Mouse (Mus musculus) adrenal gland (tissue): ENCODE measurements around the gene Mdfi.

Experiments
- intact Hi-C: fragments of 180-260 bp; cut with DNase I; formaldehyde crosslinking; loops from one replicate; pipeline ENCODE4 v1.15.1; 2025

Gene Mdfi

GRCm38 (mm10) chr17:47768707-47769276 is 65.7 kb downstream of the Mdfi start:
- intact Hi-C loops: no loop called here

- intact Hi-C loops: no loop called here
Observed at GRCm38 (mm10) chr17:47767456-47768141, 66.9 kb downstream of the Mdfi start.

- intact Hi-C loops: no loop called here
Observed at GRCm38 (mm10) chr17:47767081-47767455, 67.4 kb downstream of the Mdfi start.

- intact Hi-C loops: no loop called here
Observed at GRCm38 (mm10) chr17:47766407-47767043, 68.0 kb downstream of the Mdfi start.

GRCm38 (mm10) chr17:47765986-47766385 is 68.5 kb downstream of the Mdfi start:
- intact Hi-C loops: no loop called here
